Mouse (Mus musculus): ENCODE measurements at regions not wholly inside any gene's neighbourhood (a gene's known extent, or its start where the extent isn't known, plus 50 kb on each side); places are given as distances from the start of the nearest gene placed in this dataset.

GRCm38 (mm10) chr13:73041233-73042040, 218.8 kb upstream of the Irx4 start:
- TF ChIP-seq CTCF (IDR thresholded peaks at IDR 0.05; ENCODE audit: low read depth, low read length) (no peak), POLR2A (IDR thresholded peaks at IDR 0.05; ENCODE audit: borderline replicate concordance, low read depth, low read length) (no peak)
